Mouse (Mus musculus): ENCODE measurements around the gene Ankdd1a. TPM values are rescaled to one million over a fixed set of nuclear protein-coding genes. Genes with fewer than 3 reads are reported as not detected.

Ankdd1a gene
- polyA plus RNA-seq, 1 experiment from 2014 or later, result not detected

DNA sequence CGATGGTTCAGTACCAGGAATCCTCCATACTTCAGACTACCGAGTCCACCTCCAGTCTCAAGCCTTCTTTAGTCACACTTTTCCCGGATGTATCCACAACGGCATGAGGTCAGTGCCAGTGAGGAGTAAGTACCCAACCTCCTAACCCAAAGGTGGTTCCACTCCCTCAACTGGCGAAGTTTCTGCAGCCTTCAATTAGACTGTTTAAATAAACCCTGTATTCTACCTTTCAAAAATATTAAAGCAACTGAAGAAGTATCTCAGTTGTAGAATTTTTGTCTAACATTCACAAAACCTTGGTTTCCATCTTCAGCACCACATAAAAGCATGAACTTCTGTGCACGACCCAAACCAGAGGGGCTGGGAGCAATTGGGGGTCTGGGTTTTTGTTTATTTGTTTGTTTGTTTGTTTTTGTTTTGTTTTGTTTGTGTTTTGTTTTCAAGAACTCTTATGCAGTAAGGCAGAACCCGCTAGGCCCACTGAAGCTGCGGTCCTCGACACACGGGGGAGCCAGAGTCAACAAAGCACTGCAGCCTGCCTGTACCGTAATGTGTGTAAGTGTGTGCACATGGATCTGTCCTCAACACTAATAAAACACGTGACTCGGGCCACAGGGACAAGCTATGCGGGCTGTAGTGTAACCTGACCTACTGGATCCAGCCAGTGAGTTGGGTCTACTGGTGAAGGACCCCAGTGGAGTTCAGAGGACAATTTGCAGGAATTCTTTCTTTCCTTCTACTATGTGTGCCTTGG lies 3.8 kb upstream of the Ankdd1a start:
- WGBS, result 25% methylated on average over 14 of the region's 14 CpGs
- no peaks in the 10 kb centered on the region for H3K9me3 ChIP-seq (replicated peaks)

GRCm38 (mm10) chr9:65520505-65520876 lies 498 bp upstream of the Ankdd1a start:
- H3K27me3 ChIP-seq (ENCODE audit: low read depth, poor library complexity, severe bottlenecking), result peaks cover 27% of the 10 kb centered on the region
- H3K36me3 ChIP-seq, result no peaks in the 10 kb centered on the region
- peak overlapping the region; percentile 49 for H3K4me3 ChIP-seq
- H3K4me1 ChIP-seq, result peaks cover 24% of the 10 kb centered on the region
- H3K27ac ChIP-seq (replicated peaks), result no peak overlapping the region
- 20% methylated on average over 11 of the region's 11 CpGs for WGBS
- no peaks in the 10 kb centered on the region for H3K9me3 ChIP-seq (replicated peaks)
- peak; percentile 18 for DNase-seq (ENCODE audit: low spot score)

More for the DNA sequence above, 3.8 kb upstream of the Ankdd1a start:
- H3K4me3 ChIP-seq, result no peak overlapping the region
- H3K27ac ChIP-seq (replicated peaks), result no peak overlapping the region
- H3K36me3 ChIP-seq, result no peaks in the 10 kb centered on the region
- peaks cover 24% of the 10 kb centered on the region for H3K4me1 ChIP-seq
- DNase-seq (ENCODE audit: low spot score), result peak; percentile 78
- peaks cover 27% of the 10 kb centered on the region for H3K27me3 ChIP-seq (ENCODE audit: low read depth, poor library complexity, severe bottlenecking)

DNA sequence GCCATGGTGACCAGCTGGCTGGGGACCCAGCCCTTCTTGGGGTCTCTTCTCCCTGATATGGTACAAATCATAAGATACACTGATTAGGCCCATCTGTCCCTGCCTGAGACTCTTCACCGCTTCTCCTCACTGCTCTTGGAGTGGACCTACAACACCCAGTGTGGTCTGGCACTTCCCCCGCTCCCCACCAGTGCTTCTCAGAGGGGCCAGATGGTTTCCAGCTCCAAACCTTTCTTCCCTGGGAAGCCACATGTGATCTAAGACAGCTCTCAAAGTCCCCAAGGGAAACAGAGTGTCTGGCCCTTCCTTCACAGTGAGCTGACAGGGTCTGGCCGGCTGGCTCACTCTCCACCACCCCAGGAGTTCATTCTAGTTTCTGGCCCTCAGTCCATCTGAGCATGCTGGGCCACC lies 5.1 kb downstream of the Ankdd1a start:
- Histone ChIP-seq H3K27ac (replicated peaks) (peak overlapping the region; percentile 59; the same call in 1 of the 2 replicates), H3K27me3 (ENCODE audit: low read depth, poor library complexity, severe bottlenecking) (peaks cover 9% of the 10 kb centered on the region), H3K4me3 (no peak overlapping the region), H3K36me3 (no peaks in the 10 kb centered on the region), H3K9me3 (replicated peaks) (no peaks in the 10 kb centered on the region), H3K4me1 (peaks cover 18% of the 10 kb centered on the region)
- no peak for DNase-seq (ENCODE audit: low spot score)
- WGBS, result 67% methylated on average over 3 of the region's 3 CpGs

DNA sequence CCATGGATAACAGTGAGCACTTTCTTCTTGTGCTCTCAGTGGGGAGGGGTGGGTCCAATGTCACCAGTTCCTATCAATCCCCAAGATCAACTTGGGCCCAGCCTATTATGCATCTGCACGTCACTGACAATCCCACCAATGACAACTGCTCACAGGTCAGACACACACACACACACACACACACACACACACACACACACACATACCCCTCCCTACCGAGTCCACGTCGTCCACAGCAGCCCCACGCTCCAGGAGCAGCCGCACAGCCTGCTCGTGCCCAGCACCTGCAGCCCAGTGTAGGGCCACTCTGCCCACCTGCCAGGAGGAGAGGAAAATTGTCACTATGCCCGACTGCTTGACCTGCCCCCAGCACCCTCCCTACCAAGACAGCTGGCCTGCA lies 5.6 kb downstream of the Ankdd1a start:
- no peaks in the 10 kb centered on the region for H3K9me3 ChIP-seq (replicated peaks)
- peak overlapping the region; percentile 59; the same call in 1 of the 2 replicates for H3K27ac ChIP-seq (replicated peaks)
- peaks cover 14% of the 10 kb centered on the region; the same call in 1 of the 2 replicates for H3K4me1 ChIP-seq
- no peaks in the 10 kb centered on the region for H3K36me3 ChIP-seq
- WGBS, result 87% methylated on average over 8 of the region's 8 CpGs
- peaks cover 5% of the 10 kb centered on the region; the same call in 1 of the 2 replicates for H3K27me3 ChIP-seq (ENCODE audit: low read depth, poor library complexity, severe bottlenecking)
- peak; percentile 18 for DNase-seq (ENCODE audit: low spot score)
- H3K4me3 ChIP-seq, result no peak overlapping the region

- Histone ChIP-seq H3K36me3 (no peaks in the 10 kb centered on the region), H3K9me3 (replicated peaks) (no peaks in the 10 kb centered on the region), H3K4me3 (no peak overlapping the region), H3K27ac (replicated peaks) (no peak overlapping the region), H3K27me3 (ENCODE audit: low read depth, poor library complexity, severe bottlenecking) (no peaks in the 10 kb centered on the region), H3K4me1 (peaks cover 12% of the 10 kb centered on the region; the same call in 1 of the 2 replicates)
- DNase-seq (ENCODE audit: low spot score), result no peak
- WGBS, result 84% methylated on average over 3 of the region's 3 CpGs
These were observed 7.5 kb downstream of the Ankdd1a start for GRCm38 (mm10) chr9:65512520-65512919.

DNA sequence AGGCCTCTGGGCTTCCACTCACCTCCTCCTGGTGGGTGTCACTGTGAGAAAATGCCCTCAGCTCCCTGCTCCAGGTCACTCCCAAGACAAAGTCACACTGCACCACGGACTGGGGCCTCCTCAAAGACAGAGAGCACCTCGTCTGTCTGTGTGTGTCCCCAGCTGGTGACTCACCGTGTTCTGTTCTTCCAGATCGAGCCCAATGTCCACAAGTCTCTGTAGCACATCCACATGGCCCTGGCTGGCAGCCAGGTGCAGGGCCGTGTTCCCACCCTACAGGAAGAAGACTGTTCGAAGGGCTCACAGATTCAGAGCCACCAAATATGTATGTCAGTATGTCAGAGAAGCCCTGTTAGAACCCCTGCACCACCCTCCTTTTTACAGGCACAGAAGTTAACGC lies 11.5 kb downstream of the Ankdd1a start:
- H3K27ac ChIP-seq (replicated peaks), result no peak overlapping the region
- no peak for DNase-seq (ENCODE audit: low spot score)
- H3K4me1 ChIP-seq, result no peaks in the 10 kb centered on the region
- no peak overlapping the region for H3K4me3 ChIP-seq
- no peaks in the 10 kb centered on the region for H3K36me3 ChIP-seq
- WGBS, result 86% methylated on average over 7 of the region's 7 CpGs
- no peaks in the 10 kb centered on the region for H3K27me3 ChIP-seq (ENCODE audit: low read depth, poor library complexity, severe bottlenecking)
- H3K9me3 ChIP-seq (replicated peaks), result no peaks in the 10 kb centered on the region

DNA sequence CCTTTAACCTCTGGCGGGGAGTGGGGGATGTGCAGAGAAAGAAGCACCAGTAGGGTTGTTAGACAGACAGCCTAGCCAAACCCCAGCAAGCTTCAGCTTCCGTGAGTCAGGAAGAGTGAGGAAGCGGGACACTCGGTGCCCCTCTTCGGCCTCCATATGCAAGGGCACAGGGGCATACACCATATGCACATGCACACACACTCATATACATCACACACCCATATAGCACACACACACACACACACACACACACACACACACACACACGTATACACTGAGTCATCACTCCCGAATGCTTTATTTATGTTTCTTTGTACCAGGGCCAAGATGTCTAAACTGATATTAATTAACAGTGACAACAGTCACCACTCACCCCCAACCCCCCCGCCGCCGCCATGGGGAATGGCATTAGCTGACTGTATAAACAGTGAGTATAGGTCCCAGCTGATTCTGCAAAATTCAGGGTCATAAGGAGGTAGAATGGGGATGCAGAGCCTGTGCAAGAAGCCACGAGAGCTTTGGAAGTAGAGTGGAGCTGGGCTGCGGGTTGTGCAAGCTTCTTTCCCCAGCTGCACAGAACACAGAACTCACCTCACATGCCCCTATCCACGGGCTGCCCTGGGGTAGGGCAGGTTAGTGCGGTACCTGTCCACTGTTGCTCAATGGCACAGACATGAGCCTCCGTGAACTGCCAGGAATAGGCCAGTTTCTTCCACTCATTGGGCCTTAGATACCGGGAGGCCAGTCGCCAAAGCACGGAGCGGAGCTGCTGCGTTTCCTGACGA lies 17.1 kb downstream of the Ankdd1a start:
- no peak for DNase-seq (ENCODE audit: low spot score)
- Histone ChIP-seq H3K27me3 (ENCODE audit: low read depth, poor library complexity, severe bottlenecking) (no peaks in the 10 kb centered on the region), H3K27ac (replicated peaks) (no peak overlapping the region), H3K36me3 (no peaks in the 10 kb centered on the region), H3K9me3 (replicated peaks) (no peaks in the 10 kb centered on the region), H3K4me1 (peaks cover 11% of the 10 kb centered on the region), H3K4me3 (no peak overlapping the region)
- WGBS, result 84% methylated on average over 21 of the region's 21 CpGs

GRCm38 (mm10) chr9:65502146-65502545 lies 17.8 kb downstream of the Ankdd1a start:
- Histone ChIP-seq H3K27me3 (ENCODE audit: low read depth, poor library complexity, severe bottlenecking) (no peaks in the 10 kb centered on the region), H3K36me3 (no peaks in the 10 kb centered on the region), H3K4me3 (no peak overlapping the region), H3K27ac (replicated peaks) (peak overlapping the region; percentile 33; the same call in 1 of the 2 replicates), H3K4me1 (peaks cover 11% of the 10 kb centered on the region), H3K9me3 (replicated peaks) (no peaks in the 10 kb centered on the region)
- 59% methylated on average over 8 of the region's 8 CpGs for WGBS
- peak; percentile 29 for DNase-seq (ENCODE audit: low spot score)

DNA sequence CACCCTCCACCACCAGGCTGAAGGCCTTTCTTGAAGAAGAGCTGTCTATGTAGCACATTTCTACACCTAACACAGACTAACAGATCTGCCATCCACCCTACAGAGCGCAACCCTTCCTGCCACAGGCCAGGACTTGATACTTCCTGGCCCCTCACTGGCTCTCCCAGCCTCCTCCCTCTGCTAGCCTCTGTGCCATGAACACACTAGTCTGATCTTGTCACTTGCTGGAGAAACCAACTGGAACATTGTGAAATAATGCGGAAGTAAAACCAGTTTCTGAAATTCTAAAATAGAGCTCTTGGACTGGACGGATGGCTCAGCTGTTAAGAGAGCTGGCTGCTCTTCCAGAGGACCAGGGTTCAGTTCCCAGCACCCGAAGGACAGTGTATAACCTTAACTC lies 27.1 kb downstream of the Ankdd1a start:
- Histone ChIP-seq H3K36me3 (peaks cover 15% of the 10 kb centered on the region), H3K9me3 (replicated peaks) (no peaks in the 10 kb centered on the region), H3K4me1 (no peaks in the 10 kb centered on the region), H3K4me3 (no peak overlapping the region), H3K27me3 (ENCODE audit: low read depth, poor library complexity, severe bottlenecking) (no peaks in the 10 kb centered on the region), H3K27ac (replicated peaks) (no peak overlapping the region)
- no peak for DNase-seq (ENCODE audit: low spot score)
- WGBS, result 92% methylated on average over 4 of the region's 4 CpGs

- Histone ChIP-seq H3K27me3 (ENCODE audit: low read depth, poor library complexity, severe bottlenecking) (no peaks in the 10 kb centered on the region), H3K27ac (replicated peaks) (no peak overlapping the region), H3K4me3 (no peak overlapping the region), H3K9me3 (replicated peaks) (no peaks in the 10 kb centered on the region), H3K36me3 (peaks cover 20% of the 10 kb centered on the region), H3K4me1 (no peaks in the 10 kb centered on the region)
- WGBS, result 88% methylated on average over 2 of the region's 2 CpGs
- no peak for DNase-seq (ENCODE audit: low spot score)
These were observed 27.6 kb downstream of the Ankdd1a start for GRCm38 (mm10) chr9:65492351-65492750.

- Histone ChIP-seq H3K9me3 (replicated peaks) (no peaks in the 10 kb centered on the region), H3K4me1 (no peaks in the 10 kb centered on the region), H3K4me3 (no peak overlapping the region), H3K27me3 (ENCODE audit: low read depth, poor library complexity, severe bottlenecking) (no peaks in the 10 kb centered on the region), H3K27ac (replicated peaks) (no peak overlapping the region), H3K36me3 (peaks cover 28% of the 10 kb centered on the region)
- DNase-seq (ENCODE audit: low spot score), result no peak
- 91% methylated on average over 3 of the region's 3 CpGs for WGBS
These were observed 28.5 kb downstream of the Ankdd1a start for GRCm38 (mm10) chr9:65491476-65491875.

GRCm38 (mm10) chr9:65480071-65480470 lies 39.9 kb downstream of the Ankdd1a start:
- H3K27me3 ChIP-seq (ENCODE audit: low read depth, poor library complexity, severe bottlenecking), result no peaks in the 10 kb centered on the region
- no peaks in the 10 kb centered on the region for H3K9me3 ChIP-seq (replicated peaks)
- DNase-seq (ENCODE audit: low spot score), result no peak
- no peaks in the 10 kb centered on the region for H3K4me1 ChIP-seq
- no peak overlapping the region for H3K27ac ChIP-seq (replicated peaks)
- H3K36me3 ChIP-seq, result peaks cover 90% of the 10 kb centered on the region
- 87% methylated on average over 5 of the region's 5 CpGs for WGBS
- no peak overlapping the region for H3K4me3 ChIP-seq

DNA sequence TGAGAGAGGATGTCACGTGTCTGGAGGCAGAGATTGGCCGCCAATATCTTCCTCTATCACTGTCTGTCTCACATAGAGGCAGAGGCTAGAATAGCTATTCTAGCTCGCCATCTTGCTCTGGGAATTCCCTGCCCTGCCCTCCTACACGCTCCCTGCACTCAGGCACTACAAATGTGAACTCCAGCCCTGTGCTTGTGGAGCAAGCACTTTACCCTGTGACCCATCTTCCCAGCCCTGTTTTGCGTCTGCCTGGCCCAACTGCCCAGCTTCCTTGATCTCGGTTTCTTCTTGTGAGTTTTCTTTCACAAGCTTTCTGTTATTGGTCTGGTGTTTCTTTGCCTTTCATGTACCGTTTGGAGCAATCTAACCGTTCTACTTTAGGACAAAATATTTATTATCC lies 40.8 kb downstream of the Ankdd1a start:
- Histone ChIP-seq H3K36me3 (peaks cover 90% of the 10 kb centered on the region), H3K9me3 (replicated peaks) (no peaks in the 10 kb centered on the region), H3K27me3 (ENCODE audit: low read depth, poor library complexity, severe bottlenecking) (no peaks in the 10 kb centered on the region), H3K4me3 (no peak overlapping the region), H3K4me1 (no peaks in the 10 kb centered on the region), H3K27ac (replicated peaks) (no peak overlapping the region)
- no peak for DNase-seq (ENCODE audit: low spot score)
- WGBS, result 87% methylated on average over 8 of the region's 8 CpGs

Measured in midbrain, embryonic 10.5 days (tissue).